Mouse (Mus musculus): ENCODE results near the gene Rad51b. TPM values are rescaled to one million over a fixed set of nuclear protein-coding genes. Genes with fewer than 3 reads are reported as not detected.
A peak's percentile ranks its signal among the peaks of the same experiment; 100 is the strongest.

Gene Rad51b
- total RNA-seq, 2 experiments from 2014 or later = 0.23 to 0.26 TPM

GRCm38 (mm10) chr12:79633458-79634106 is 336.5 kb downstream of the Rad51b start:
- DNase-seq (ENCODE audit: low spot score in 2 of 2) = no peak

GRCm38 (mm10) chr12:79641570-79642285 is 344.6 kb downstream of the Rad51b start:
- no peak for DNase-seq (ENCODE audit: low spot score in 2 of 2)

GRCm38 (mm10) chr12:79642715-79643114 is 345.6 kb downstream of the Rad51b start:
- DNase-seq (ENCODE audit: low spot score in 2 of 2) = no peak

GRCm38 (mm10) chr12:79645656-79646055 is 348.6 kb downstream of the Rad51b start:
- no peak for DNase-seq (ENCODE audit: low spot score in 2 of 2)

GRCm38 (mm10) chr12:79646646-79647164 is 349.6 kb downstream of the Rad51b start:
- no peak for DNase-seq (ENCODE audit: low spot score in 2 of 2)

GRCm38 (mm10) chr12:79647382-79647781 is 350.3 kb downstream of the Rad51b start:
- no peak for DNase-seq (ENCODE audit: low spot score in 2 of 2)

DNA sequence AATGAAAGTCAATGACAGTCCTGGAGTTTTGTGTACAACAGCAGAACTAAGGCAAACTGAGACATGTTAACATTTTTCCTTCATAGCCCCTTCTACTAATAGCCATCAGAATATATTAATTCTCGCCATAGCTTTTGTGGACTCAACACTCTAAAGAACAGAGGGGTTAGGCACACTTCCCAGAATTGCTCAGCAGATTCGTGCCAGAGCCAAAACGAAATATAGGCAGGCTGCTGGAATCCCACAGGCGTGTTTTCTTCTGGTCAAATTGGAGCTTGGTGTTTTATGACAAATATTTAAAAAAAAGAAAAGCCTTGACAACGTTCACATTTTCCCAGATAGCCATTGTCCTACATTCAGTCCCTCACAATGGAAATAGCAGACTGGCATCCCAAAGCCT is 350.9 kb downstream of the Rad51b start:
- DNase-seq (ENCODE audit: low spot score in 2 of 2) = no peak

DNA sequence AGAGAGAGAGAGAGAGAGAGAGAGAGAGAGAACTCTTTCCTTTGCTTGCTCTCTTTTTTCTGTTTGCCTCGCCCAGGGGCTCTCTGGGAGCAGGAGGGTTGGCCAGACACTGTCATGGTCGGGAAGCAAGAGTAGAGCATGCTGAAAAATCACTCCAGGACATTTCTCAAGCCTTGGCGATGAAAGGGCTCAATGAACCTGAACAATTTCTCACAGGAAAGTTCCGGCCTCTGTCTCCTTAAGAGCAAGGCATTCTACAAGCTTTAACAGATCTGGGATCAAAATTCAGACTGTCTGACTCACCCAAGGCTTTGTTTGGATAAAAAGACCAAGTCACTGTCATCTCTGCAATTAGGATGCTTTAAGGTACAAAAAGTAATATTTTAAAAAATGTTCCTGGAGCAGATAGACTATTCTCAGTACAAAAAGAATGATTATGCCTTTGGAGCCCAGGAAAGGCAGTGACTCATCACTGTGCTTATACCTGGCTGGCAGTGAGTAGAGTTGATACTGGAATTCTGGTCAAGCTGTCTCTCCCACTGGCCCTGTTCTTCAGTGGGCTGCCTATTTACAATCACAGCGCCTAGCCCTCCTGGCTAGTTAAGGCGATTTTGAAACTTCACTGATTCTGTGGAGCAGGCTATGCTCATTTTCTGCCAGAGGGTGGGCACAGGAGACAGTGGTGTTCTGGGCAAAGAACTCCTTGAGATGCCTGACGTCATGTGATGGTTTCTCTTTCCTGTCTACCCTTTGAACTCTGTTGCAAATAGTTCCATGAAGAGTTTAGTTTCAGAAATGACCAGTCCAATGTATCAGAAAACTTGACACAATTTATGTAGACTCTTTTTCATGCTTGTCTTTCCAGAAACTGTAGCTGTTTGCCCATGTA is 352.0 kb downstream of the Rad51b start:
- DNase-seq (ENCODE audit: low spot score in 2 of 2) = no peak

DNA sequence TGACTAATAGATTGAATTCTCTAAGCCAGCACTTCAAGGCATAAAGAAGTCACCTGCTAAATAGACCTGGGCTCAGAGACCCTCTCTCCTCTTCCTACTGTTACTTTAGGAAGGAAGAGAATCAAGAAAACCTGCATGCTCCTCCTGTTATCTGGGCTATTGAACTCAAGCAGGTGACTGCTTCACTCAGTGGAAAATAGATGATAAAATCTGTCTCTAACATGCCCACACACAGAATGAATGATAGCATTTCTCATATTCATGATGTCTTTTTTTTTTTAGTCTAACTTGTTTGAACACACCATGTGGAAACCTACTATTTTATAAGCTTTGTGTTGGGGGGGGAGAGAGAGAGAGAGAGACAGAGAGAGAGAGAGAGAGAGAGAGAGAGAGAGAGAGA is 352.7 kb downstream of the Rad51b start:
- DNase-seq (ENCODE audit: low spot score in 2 of 2) = no peak

DNA sequence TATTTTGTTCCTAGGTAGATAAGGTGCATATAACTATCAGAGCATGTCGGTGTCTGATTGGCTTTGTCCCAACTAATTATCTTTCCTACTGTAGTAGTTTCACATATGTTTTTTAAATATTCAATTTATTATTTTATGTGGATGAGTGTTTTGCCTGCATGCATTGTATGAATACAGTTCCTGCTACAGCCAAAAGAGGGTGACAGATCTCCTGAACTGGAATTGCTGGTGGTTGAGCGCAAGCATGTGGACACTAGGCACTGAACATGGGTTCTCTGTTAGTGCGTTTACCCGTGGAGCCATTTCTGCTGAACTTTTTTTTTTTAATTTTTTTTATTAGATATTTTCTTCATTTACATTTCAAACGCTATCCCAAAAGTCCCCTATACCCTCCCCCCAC is 358.1 kb downstream of the Rad51b start:
- no peak for DNase-seq (ENCODE audit: low spot score in 2 of 2)

- no peak for DNase-seq (ENCODE audit: low spot score in 2 of 2)
Measured at GRCm38 (mm10) chr12:79658861-79659260, 361.8 kb downstream of the Rad51b start.

DNA sequence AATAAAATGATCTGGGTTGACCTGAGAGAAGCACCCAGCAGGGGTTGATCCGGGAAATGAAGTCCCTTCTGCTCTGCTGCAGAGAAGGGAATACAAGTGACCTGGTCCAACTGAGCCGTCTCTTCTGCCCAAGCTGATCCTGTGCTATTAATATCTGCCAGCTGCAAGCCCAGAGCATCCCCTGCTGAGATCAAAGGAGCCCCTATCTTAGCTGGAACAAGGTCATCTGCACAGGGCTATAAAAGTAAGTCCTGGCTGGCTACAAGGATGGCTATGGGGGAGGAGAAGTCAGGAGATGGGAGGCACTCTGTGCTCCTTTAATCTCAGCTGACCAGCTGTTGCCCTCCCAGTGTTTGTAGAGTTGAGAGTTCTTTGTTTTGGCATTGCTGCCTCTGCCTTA is 364.2 kb downstream of the Rad51b start:
- no peak for DNase-seq (ENCODE audit: low spot score in 2 of 2)

- peak; percentile 5 to 39 for DNase-seq (ENCODE audit: low spot score in 2 of 2)
Measured at GRCm38 (mm10) chr12:79663131-79663892, 366.2 kb downstream of the Rad51b start.

DNA sequence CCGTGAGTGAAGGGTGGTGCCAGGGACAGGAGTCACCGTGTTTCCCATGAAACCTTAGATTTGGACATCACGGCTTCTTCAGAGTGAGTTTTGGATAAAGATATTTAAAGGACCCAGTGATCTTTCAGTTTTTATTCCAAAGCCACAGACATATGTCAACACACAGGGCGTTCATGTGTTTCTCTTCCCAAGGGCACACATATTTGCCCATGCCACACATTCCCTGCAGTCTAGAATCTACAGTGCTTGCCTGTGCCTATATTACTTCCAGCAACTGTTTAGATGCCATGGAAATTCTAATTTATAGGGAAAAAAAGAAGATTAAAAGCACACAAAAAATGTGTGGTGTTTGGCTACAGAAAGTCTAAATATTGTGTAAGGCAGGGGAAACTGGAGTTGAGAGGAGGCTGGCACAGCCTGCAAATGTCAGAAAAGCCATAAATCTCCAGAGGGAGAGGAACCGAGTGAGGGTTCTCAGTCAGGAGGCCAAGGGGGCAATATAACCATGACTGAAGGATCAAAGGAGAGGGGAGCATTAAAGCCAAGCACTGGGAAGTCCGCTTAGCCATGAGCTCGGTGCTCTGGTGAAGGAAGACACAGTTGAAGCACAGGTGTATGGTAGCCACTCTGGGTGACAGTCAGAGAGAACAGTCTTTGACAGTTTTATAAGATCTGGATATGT is 367.0 kb downstream of the Rad51b start:
- DNase-seq (ENCODE audit: low spot score in 2 of 2) = no peak

GRCm38 (mm10) chr12:79674846-79675439 is 377.9 kb downstream of the Rad51b start:
- no peak for DNase-seq (ENCODE audit: low spot score in 2 of 2)

DNA sequence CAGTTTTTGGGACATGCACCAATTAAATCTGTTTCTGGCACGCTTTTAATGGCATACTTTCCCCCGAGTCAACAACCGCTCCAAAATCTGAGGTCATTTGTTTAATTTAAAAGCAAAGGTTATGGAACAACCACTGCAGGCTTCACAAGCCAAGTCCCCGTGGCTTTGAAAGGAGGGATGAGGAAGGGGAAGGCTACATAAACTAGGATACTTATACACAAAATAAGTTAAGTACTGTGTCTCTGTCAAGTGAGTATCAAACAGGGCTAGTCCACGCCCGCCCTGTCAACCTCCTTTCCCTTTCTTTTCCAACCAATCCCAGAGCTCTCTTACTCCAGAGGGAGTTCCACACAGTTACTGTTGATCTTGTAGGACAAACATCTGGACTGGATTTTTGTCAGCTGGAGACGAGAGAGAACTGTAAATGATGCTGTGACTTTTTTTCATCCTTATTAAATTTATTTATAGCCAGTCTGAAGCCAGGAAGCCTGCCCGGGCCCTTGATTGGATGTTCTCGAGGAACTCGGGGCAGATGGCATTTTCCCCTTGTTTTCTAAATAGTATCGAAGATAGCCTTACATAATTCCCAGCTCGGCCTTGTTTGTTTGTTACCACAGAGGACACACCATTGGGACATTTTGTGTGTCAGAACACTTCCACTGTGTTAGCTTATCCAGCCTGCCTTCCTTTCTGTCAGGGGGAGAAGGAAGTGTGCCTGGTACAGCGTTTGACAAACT is 378.5 kb downstream of the Rad51b start:
- DNase-seq (ENCODE audit: low spot score in 2 of 2) = no peak

GRCm38 (mm10) chr12:79676251-79676650 is 379.2 kb downstream of the Rad51b start:
- no peak for DNase-seq (ENCODE audit: low spot score in 2 of 2)

DNA sequence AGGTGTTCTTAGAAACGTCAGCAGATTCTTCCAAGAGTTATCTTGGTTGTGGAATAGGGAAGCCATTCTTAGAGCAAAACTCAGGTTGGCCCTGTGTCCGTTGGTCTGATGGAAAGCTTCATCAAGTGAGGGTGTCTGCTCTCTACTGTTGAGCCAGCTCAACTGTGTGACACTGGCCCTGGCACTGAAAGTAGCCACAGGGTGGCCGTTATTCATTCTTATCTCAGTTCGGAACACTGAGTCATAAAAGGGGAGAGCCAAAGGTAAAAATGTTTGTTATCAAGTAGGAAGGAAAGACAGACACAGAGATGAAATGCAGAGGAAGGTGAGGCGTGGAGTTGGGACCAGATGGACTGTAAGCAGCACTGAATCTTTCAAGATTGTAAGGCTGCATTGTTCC is 379.8 kb downstream of the Rad51b start:
- DNase-seq (ENCODE audit: low spot score in 2 of 2) = no peak

GRCm38 (mm10) chr12:79679251-79679901 is 382.3 kb downstream of the Rad51b start:
- DNase-seq (ENCODE audit: low spot score in 2 of 2) = no peak
